Mouse (Mus musculus) frontal cortex, postnatal 10 days (tissue): ENCODE measurements around the gene Adam15.

Experiments used
- DNase-seq, 2 experiments: peaks; one replicate each; pipeline ENCODE4 v3.0.0; 2022; ENCODE audit warnings: low spot score in 2 of 2, mixed read lengths in 1 of 2

The Adam15 gene

DNA sequence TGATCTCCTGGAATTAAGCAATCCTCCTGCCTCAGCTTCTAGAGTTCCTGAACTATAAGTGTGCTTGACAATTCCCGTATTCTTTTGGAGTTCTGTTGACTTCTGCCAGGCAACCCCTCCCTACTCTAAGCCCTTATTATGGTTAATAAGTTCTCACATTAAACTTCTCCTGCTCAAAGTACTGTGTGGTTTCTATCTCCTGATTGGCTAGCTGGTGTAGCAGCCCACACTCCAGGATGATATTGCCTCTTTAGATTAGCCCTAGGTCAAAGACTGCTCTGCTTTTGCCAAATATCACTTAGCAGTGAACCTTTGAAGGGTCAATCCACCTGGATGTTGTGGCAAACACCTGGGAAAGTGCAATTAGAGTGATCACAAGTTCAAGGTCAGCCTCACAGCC lies 49.7 kb downstream of the Adam15 start:
- DNase-seq, result no peak

- peak in 1 of 2 experiments; percentile 21 for DNase-seq
Measured at GRCm38 (mm10) chr3:89299499-89299898, 50.3 kb downstream of the Adam15 start.

- no peak for DNase-seq
Measured at GRCm38 (mm10) chr3:89298908-89299307, 50.9 kb downstream of the Adam15 start.

- DNase-seq, result no peak
Measured at GRCm38 (mm10) chr3:89296761-89297396, 52.9 kb downstream of the Adam15 start.

DNA sequence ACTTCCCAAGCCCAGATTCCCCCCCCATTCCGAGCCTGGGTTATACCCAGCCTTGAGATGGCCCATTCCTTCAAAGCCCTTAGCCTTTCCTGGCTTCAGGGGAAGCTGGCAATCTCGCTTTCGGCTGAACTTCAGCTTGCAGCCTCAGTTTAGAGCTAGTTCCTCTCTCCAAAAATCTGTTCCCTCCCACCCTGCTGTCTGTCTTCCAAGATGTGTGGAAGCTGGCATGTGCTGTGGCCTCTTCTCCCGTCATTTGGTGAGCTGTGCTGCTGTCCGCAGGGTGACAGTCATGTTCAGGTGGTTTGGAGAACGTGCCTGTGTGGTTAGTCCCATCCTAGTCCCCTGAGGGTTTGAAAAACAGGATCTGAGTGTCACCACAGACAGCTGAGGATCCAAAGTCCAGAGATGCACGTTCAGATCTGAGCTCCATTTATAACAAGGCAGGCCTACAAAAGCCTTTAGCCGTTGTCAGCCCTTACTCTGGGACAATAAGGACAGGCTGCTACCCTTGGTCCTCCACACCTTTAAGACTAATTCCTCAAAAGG lies 54.0 kb downstream of the Adam15 start:
- no peak for DNase-seq

GRCm38 (mm10) chr3:89294195-89294594 lies 55.6 kb downstream of the Adam15 start:
- no peak for DNase-seq

- DNase-seq, result no peak
Measured at GRCm38 (mm10) chr3:89293247-89293918, 56.4 kb downstream of the Adam15 start.

DNA sequence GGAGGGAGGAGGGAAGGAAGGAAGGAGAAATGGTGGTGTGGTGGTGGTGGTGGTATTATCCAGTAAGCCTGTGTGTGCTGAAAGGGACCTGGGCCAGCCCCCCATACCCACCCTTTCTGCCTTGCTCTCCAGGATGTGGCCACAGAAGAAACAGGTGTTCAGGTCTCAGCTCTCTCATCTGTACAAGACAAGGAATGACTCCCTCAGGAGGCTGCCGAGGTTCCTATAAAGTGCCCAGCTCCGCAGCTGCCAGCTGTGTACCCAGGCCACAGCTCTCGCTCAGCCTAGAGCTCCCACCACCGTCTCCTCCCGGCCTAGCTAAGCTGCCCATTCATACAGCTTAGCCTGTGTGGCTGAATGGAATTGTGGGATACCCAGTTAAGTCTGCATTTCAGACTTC lies 57.5 kb downstream of the Adam15 start:
- DNase-seq, result no peak

- no peak for DNase-seq
Measured at GRCm38 (mm10) chr3:89291874-89292273, 57.9 kb downstream of the Adam15 start.
